Mouse (Mus musculus): ENCODE results near the gene Prss57.

GRCm38 (mm10) chr10:79781139-79781538, 9.6 kb downstream of the Prss57 start:
- TF ChIP-seq POLR2A (IDR thresholded peaks at IDR 0.05; ENCODE audit: low read depth, low read length): no peak
- TF ChIP-seq CTCF (conservative IDR thresholded peaks at IDR 0.05; ENCODE audit: insufficient read depth, insufficient read length, low read depth, low read length): no peak
